Mouse (Mus musculus): ENCODE measurements around the gene Ccdc14.
"Not testable (repeated sequence)": the region's sequence is repeated elsewhere in the genome, so short reads cannot be mapped to it uniquely, and the experiment has no call there.

- TF ChIP-seq CTCF (IDR thresholded peaks at IDR 0.05; ENCODE audit: low read depth, low read length); POLR2A (IDR thresholded peaks at IDR 0.05; ENCODE audit: insufficient read depth, low read length); EP300 (IDR thresholded peaks at IDR 0.05; ENCODE audit: insufficient read depth, low read depth, low read length): not testable (repeated sequence)
These were observed 8.3 kb downstream of the Ccdc14 start for GRCm38 (mm10) chr16:34698721-34699120.
